Mouse (Mus musculus): Measurements from ENCODE around the gene Npm3. TPM values are rescaled to one million over a fixed set of nuclear protein-coding genes. Genes with fewer than 3 reads are reported as not detected.

The Npm3 gene
- 23.6 and 35.7 TPM in 2 replicates for total RNA-seq (2014; rRNA removed)
- polyA plus RNA-seq (2015; fragmentation: Nextera tagmentation; extraction: Ambion mirVana) = 5.6 and 8.1 TPM in 2 replicates

GRCm38 (mm10) chr19:45749243-45750043 is at the start of gene Npm3:
Gene Npm3, minus strand, starts transcription at chr19:45749591.
- under 1% methylated on average over 54 of the region's 60 CpGs for WGBS
- peak within 1 kb of the TSS; percentile 94 for H3K4me2 ChIP-seq (ENCODE audit: low read depth, low read length)
- peak within 1 kb of the TSS; percentile 45; the same call in 1 of the 2 replicates for H3K27ac ChIP-seq
- H3K9me3 ChIP-seq (ENCODE audit: low read length) = no peaks in the 10 kb centered on the region
- peak; percentile 87 for ATAC-seq
- H3K27me3 ChIP-seq (ENCODE audit: insufficient read depth, low read length) = peaks cover 15% of the 10 kb centered on the region
- H3K9ac ChIP-seq (replicated peaks; ENCODE audit: low read length) = peak within 1 kb of the TSS; percentile 71
- peak; percentile 91 for DNase-seq (ENCODE audit: low spot score)
- H3K4me1 ChIP-seq (ENCODE audit: insufficient read depth, low read length) = peaks cover 8% of the 10 kb centered on the region; the same call in 1 of the 2 replicates
- TF ChIP-seq CTCF (IDR thresholded peaks at IDR 0.05; ENCODE audit: low read depth) = no peak
- H3K36me3 ChIP-seq (ENCODE audit: insufficient read depth, low read length) = peaks cover 16% of the 10 kb centered on the region
- H3K4me3 ChIP-seq (ENCODE audit: low read length) = peak within 1 kb of the TSS; percentile 81

DNA sequence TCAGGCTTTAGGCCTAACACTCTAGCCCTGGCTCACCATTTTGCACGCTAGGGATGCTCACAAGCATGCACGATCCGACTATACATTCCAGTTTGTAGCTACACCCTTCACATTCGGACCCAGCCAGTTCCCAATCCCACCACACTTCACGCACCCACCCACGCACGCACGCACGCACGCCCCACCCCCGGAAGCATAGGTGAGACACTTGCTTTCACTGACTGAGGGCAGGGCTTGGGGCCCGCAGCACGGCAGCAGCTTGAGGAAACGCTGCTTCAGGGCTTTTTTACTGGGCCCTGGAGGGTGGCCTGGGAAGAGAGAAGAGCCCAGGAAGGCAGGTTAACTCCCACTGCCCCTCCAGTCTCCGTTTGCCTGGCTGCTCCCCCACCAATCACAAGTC is 47.5 kb upstream of the Npm3 start:
- H3K27me3 ChIP-seq (ENCODE audit: insufficient read depth, low read length) = no peaks in the 10 kb centered on the region
- H3K4me2 ChIP-seq (ENCODE audit: low read depth, low read length) = no peak overlapping the region
- ATAC-seq (no peak), DNase-seq (ENCODE audit: low spot score) (no peak)
- TF ChIP-seq CTCF (IDR thresholded peaks at IDR 0.05; ENCODE audit: low read depth) = no peak
- 85% methylated on average over 15 of the region's 15 CpGs for WGBS
- no peak overlapping the region for H3K4me3 ChIP-seq (ENCODE audit: low read length)
- H3K9me3 ChIP-seq (ENCODE audit: low read length) = no peaks in the 10 kb centered on the region
- no peak overlapping the region for H3K27ac ChIP-seq
- no peak overlapping the region for H3K9ac ChIP-seq (replicated peaks; ENCODE audit: low read length)
- no peaks in the 10 kb centered on the region for H3K36me3 ChIP-seq (ENCODE audit: insufficient read depth, low read length)
- H3K4me1 ChIP-seq (ENCODE audit: insufficient read depth, low read length) = no peaks in the 10 kb centered on the region

DNA sequence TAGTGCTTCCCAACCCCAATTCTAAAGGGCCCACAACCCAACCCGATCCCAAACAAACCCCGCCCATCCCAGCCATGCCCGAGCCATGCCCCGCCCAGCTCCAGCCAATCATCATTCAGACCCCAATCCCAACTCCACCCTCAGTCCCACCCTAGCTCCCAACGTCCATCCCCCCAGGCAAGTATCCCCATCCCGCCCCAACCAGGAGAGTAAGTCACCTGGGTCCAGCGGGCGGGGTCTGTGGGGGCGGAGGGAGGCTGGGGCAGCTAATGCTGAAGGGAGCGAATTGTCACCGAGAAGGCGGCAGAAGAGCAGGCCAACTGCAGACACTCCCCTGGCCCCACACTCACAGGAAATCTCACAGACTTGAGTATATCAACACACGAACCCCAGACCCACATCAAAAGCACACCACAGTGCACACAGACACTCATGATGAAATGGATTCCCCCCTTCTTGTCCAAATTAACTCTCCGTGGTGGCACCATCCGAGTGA is 46.7 kb upstream of the Npm3 start:
- H3K9me3 ChIP-seq (ENCODE audit: low read length) = no peaks in the 10 kb centered on the region
- no peaks in the 10 kb centered on the region for H3K36me3 ChIP-seq (ENCODE audit: insufficient read depth, low read length)
- WGBS = 18% methylated on average over 15 of the region's 15 CpGs
- TF ChIP-seq CTCF (IDR thresholded peaks at IDR 0.05; ENCODE audit: low read depth) = no peak
- no peak overlapping the region for H3K27ac ChIP-seq
- ATAC-seq = no peak
- no peaks in the 10 kb centered on the region for H3K4me1 ChIP-seq (ENCODE audit: insufficient read depth, low read length)
- H3K4me3 ChIP-seq (ENCODE audit: low read length) = no peak overlapping the region
- no peaks in the 10 kb centered on the region for H3K27me3 ChIP-seq (ENCODE audit: insufficient read depth, low read length)
- peak overlapping the region; percentile 18; the same call in 1 of the 2 replicates for H3K4me2 ChIP-seq (ENCODE audit: low read depth, low read length)
- H3K9ac ChIP-seq (replicated peaks; ENCODE audit: low read length) = no peak overlapping the region
- no peak for DNase-seq (ENCODE audit: low spot score)

- Histone ChIP-seq H3K4me3 (ENCODE audit: low read length) (no peak overlapping the region), H3K4me1 (ENCODE audit: insufficient read depth, low read length) (no peaks in the 10 kb centered on the region), H3K4me2 (ENCODE audit: low read depth, low read length) (peak overlapping the region; percentile 18; the same call in 1 of the 2 replicates), H3K27ac (no peak overlapping the region), H3K36me3 (ENCODE audit: insufficient read depth, low read length) (no peaks in the 10 kb centered on the region), H3K27me3 (ENCODE audit: insufficient read depth, low read length) (no peaks in the 10 kb centered on the region), H3K9me3 (ENCODE audit: low read length) (no peaks in the 10 kb centered on the region), H3K9ac (replicated peaks; ENCODE audit: low read length) (no peak overlapping the region)
- 29% methylated on average over 15 of the region's 15 CpGs for WGBS
- TF ChIP-seq CTCF (IDR thresholded peaks at IDR 0.05; ENCODE audit: low read depth) = no peak
- DNase-seq (ENCODE audit: low spot score) (no peak), ATAC-seq (no peak)
Measured at GRCm38 (mm10) chr19:45795406-45795944, 46.1 kb upstream of the Npm3 start.

DNA sequence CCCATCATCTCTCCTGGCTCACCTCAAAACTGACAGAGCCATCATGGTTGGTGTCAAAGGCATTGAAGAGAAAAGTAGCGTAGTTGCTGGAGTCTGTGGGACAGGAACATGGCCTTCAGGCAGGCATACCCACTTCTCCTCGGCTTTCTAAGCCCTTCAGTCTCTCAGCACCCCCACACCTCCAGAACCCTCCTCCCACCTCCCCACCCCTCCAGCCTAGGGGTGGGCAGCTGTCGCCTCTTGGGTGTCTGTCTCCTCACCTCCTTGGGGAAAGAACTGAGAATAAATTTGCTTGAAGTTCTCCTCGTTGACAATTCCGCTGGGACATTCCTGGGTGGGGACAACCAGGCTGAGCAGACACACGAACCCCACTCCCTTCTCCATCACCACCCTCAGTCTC is 45.3 kb upstream of the Npm3 start:
- ATAC-seq = no peak
- H3K9ac ChIP-seq (replicated peaks; ENCODE audit: low read length) = no peak overlapping the region
- no peak overlapping the region for H3K27ac ChIP-seq
- no peaks in the 10 kb centered on the region for H3K27me3 ChIP-seq (ENCODE audit: insufficient read depth, low read length)
- no peak overlapping the region for H3K4me2 ChIP-seq (ENCODE audit: low read depth, low read length)
- no peaks in the 10 kb centered on the region for H3K36me3 ChIP-seq (ENCODE audit: insufficient read depth, low read length)
- TF ChIP-seq CTCF (IDR thresholded peaks at IDR 0.05; ENCODE audit: low read depth) = no peak
- no peaks in the 10 kb centered on the region for H3K4me1 ChIP-seq (ENCODE audit: insufficient read depth, low read length)
- H3K9me3 ChIP-seq (ENCODE audit: low read length) = no peaks in the 10 kb centered on the region
- no peak overlapping the region for H3K4me3 ChIP-seq (ENCODE audit: low read length)
- WGBS = 85% methylated on average over 6 of the region's 6 CpGs
- DNase-seq (ENCODE audit: low spot score) = no peak

- Histone ChIP-seq H3K36me3 (ENCODE audit: insufficient read depth, low read length) (no peaks in the 10 kb centered on the region), H3K27ac (no peak overlapping the region), H3K4me1 (ENCODE audit: insufficient read depth, low read length) (no peaks in the 10 kb centered on the region), H3K9me3 (ENCODE audit: low read length) (no peaks in the 10 kb centered on the region), H3K9ac (replicated peaks; ENCODE audit: low read length) (no peak overlapping the region), H3K4me3 (ENCODE audit: low read length) (no peak overlapping the region), H3K27me3 (ENCODE audit: insufficient read depth, low read length) (no peaks in the 10 kb centered on the region), H3K4me2 (ENCODE audit: low read depth, low read length) (no peak overlapping the region)
- ATAC-seq (no peak), DNase-seq (ENCODE audit: low spot score) (no peak)
- 89% methylated on average over 6 of the region's 6 CpGs for WGBS
- TF ChIP-seq CTCF (IDR thresholded peaks at IDR 0.05; ENCODE audit: low read depth) = no peak
Measured at GRCm38 (mm10) chr19:45792404-45792803, 43.0 kb upstream of the Npm3 start.

Measured in hindbrain, postnatal 0 days (tissue).